8 mouse cellular contexts compared by ENCODE assay signal in the genomic region with DNA sequence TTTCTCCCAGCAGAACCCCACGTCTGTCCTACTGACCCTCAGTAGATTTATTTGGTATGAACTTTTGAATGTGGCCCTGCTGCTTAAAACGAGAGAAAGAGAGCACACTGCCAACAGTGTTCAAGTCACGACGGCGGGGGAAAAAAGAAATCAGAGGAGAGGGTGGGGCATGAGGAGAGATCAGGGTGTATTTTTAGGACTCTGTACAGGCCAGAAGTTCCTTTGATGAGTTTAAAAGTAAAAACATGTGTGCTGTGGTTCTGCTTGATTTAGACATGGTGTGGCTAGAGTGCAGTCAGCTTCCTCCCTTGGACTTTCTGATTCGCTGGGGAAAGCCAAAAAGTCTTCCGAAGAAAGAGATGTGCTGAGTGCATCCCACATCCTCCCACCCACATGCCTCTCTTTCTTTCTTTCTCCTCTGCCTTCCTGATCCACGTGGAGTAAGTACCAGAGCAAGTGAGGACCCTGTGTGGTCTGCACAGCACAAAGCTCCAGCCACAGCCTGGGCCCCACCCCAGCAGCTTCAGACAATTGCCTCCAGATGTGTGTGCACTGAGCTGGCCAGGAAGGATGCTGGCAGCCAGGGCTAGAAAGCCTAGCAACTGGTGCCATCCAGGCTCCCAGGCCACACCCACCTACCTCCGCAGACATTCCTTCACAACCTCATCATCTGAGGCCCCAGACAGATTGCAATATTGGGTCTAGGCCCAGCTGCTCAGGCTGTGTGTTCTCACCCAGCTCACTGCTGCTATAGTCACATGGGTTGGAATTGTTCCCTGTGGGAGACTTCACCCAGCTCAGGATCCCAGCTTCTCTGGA.
A peak's percentile ranks its signal among the peaks of the same experiment; 100 is the strongest.
DNase-seq lines count a peak whose midpoint lies in the region; ATAC-seq and TF ChIP-seq lines count a peak whose summit lies in the region.

No protein-coding gene starts in this region.

- H3K27me3 ChIP-seq in hindbrain, embryonic 11.5 days (ENCODE audit: control insufficient read depth, insufficient read depth, low read length) = no peaks in the 10 kb centered on the region
- no peaks in the 10 kb centered on the region for H3K27me3 ChIP-seq in hindbrain, postnatal 0 days (ENCODE audit: insufficient read depth, low read length)
- H3K27me3 ChIP-seq in embryonic facial prominence, embryonic 12.5 days = no peaks in the 10 kb centered on the region
- H3K27me3 ChIP-seq in heart, embryonic 13.5 days (replicated peaks) = peaks cover 13% of the 10 kb centered on the region
- no peaks in the 10 kb centered on the region for H3K27me3 ChIP-seq in lung, embryonic 15.5 days

- WGBS in hindbrain, embryonic 11.5 days = 51% methylated on average over 9 of the region's 9 CpGs
- WGBS in hindbrain, postnatal 0 days = 63% methylated on average over 9 of the region's 9 CpGs
- WGBS in embryonic facial prominence, embryonic 12.5 days = 20% methylated on average over 9 of the region's 9 CpGs
- WGBS in heart, embryonic 13.5 days = 48% methylated on average over 9 of the region's 9 CpGs
- 27% methylated on average over 9 of the region's 9 CpGs for WGBS in lung, embryonic 15.5 days

- H3K4me1 ChIP-seq in hindbrain, embryonic 11.5 days (replicated peaks; ENCODE audit: control insufficient read depth, insufficient read depth, low read length) = no peaks in the 10 kb centered on the region
- no peaks in the 10 kb centered on the region for H3K4me1 ChIP-seq in hindbrain, postnatal 0 days (ENCODE audit: insufficient read depth, low read length)
- peaks cover 38% of the 10 kb centered on the region for H3K4me1 ChIP-seq in embryonic facial prominence, embryonic 12.5 days
- peaks cover 25% of the 10 kb centered on the region for H3K4me1 ChIP-seq in heart, embryonic 13.5 days
- H3K4me1 ChIP-seq in lung, embryonic 15.5 days = peaks cover 7% of the 10 kb centered on the region; the same call in 1 of the 2 replicates

- no peak overlapping the region for H3K4me2 ChIP-seq in hindbrain, embryonic 11.5 days (replicated peaks; ENCODE audit: low read depth, low read length)
- no peak overlapping the region for H3K4me2 ChIP-seq in hindbrain, postnatal 0 days (ENCODE audit: low read depth, low read length)
- H3K4me2 ChIP-seq in embryonic facial prominence, embryonic 12.5 days (replicated peaks) = no peak overlapping the region
- H3K4me2 ChIP-seq in heart, embryonic 13.5 days = no peak overlapping the region
- no peak overlapping the region for H3K4me2 ChIP-seq in lung, embryonic 15.5 days

- no peak for ATAC-seq in hindbrain, embryonic 11.5 days (ENCODE audit: low FRiP score)
- no peak; the same call in 1 of the 2 replicates for ATAC-seq in hindbrain, postnatal 0 days
- ATAC-seq in embryonic facial prominence, embryonic 12.5 days (ENCODE audit: insufficient number of reproducible peaks, insufficient read depth, low FRiP score, low TSS enrichment) = peak; percentile 87
- no peak for ATAC-seq in heart, embryonic 13.5 days (ENCODE audit: extremely low read depth, insufficient number of reproducible peaks, low FRiP score, low TSS enrichment)
- ATAC-seq in lung, embryonic 15.5 days (ENCODE audit: borderline replicate concordance, extremely low read depth, low FRiP score, low TSS enrichment) = peak; percentile 82

- H3K9ac ChIP-seq in hindbrain, embryonic 11.5 days (ENCODE audit: low read depth, low read length) = no peak overlapping the region
- no peak overlapping the region for H3K9ac ChIP-seq in hindbrain, postnatal 0 days (replicated peaks; ENCODE audit: low read length)
- H3K9ac ChIP-seq in embryonic facial prominence, embryonic 12.5 days = no peak overlapping the region
- H3K9ac ChIP-seq in heart, embryonic 13.5 days = no peak overlapping the region
- no peak overlapping the region for H3K9ac ChIP-seq in lung, embryonic 15.5 days

- H3K27ac ChIP-seq in hindbrain, embryonic 11.5 days (ENCODE audit: low read depth, low read length) = no peak overlapping the region
- H3K27ac ChIP-seq in hindbrain, postnatal 0 days = no peak overlapping the region
- H3K27ac ChIP-seq in embryonic facial prominence, embryonic 12.5 days = peak overlapping the region; percentile 93
- H3K27ac ChIP-seq in heart, embryonic 13.5 days (replicated peaks) = peak overlapping the region; percentile 69
- H3K27ac ChIP-seq in lung, embryonic 15.5 days = peak overlapping the region; percentile 80

- no peaks in the 10 kb centered on the region for H3K36me3 ChIP-seq in hindbrain, embryonic 11.5 days (ENCODE audit: control insufficient read depth, insufficient read depth, low read length)
- no peaks in the 10 kb centered on the region for H3K36me3 ChIP-seq in hindbrain, postnatal 0 days (ENCODE audit: insufficient read depth, low read length)
- no peaks in the 10 kb centered on the region for H3K36me3 ChIP-seq in embryonic facial prominence, embryonic 12.5 days
- no peaks in the 10 kb centered on the region for H3K36me3 ChIP-seq in heart, embryonic 13.5 days
- H3K36me3 ChIP-seq in lung, embryonic 15.5 days = no peaks in the 10 kb centered on the region

- DNase-seq in hindbrain, embryonic 11.5 days (ENCODE audit: low spot score) = peak; percentile 41
- no peak for DNase-seq in hindbrain, postnatal 0 days (ENCODE audit: low spot score)
- no peak for DNase-seq in testis, postnatal 10 days (ENCODE audit: low spot score)
- no peak for DNase-seq in cerebellum, adult 11 months
- no peak for DNase-seq in cerebellum, postnatal 25 days

- H3K4me3 ChIP-seq in hindbrain, embryonic 11.5 days (ENCODE audit: low read depth, low read length) = no peak overlapping the region
- H3K4me3 ChIP-seq in hindbrain, postnatal 0 days (ENCODE audit: low read length) = no peak overlapping the region
- H3K4me3 ChIP-seq in embryonic facial prominence, embryonic 12.5 days = no peak overlapping the region
- no peak overlapping the region for H3K4me3 ChIP-seq in heart, embryonic 13.5 days
- H3K4me3 ChIP-seq in lung, embryonic 15.5 days = no peak overlapping the region

- TF ChIP-seq CTCF in hindbrain, postnatal 0 days (IDR thresholded peaks at IDR 0.05; ENCODE audit: low read depth) = no peak

- H3K9me3 ChIP-seq in hindbrain, embryonic 11.5 days (ENCODE audit: control insufficient read depth, low read length) = no peaks in the 10 kb centered on the region
- no peaks in the 10 kb centered on the region for H3K9me3 ChIP-seq in hindbrain, postnatal 0 days (ENCODE audit: low read length)
- H3K9me3 ChIP-seq in embryonic facial prominence, embryonic 12.5 days = no peaks in the 10 kb centered on the region; the same call in 1 of the 2 replicates
- no peaks in the 10 kb centered on the region for H3K9me3 ChIP-seq in heart, embryonic 13.5 days
- H3K9me3 ChIP-seq in lung, embryonic 15.5 days = no peaks in the 10 kb centered on the region

Comparison
In these comparisons a context has a peak if more than half of its experiments do, and no peak if none do; other contexts are left out.
1. ATAC-seq: peak in embryonic facial prominence, embryonic 12.5 days (single experiment) and lung, embryonic 15.5 days (single experiment); none in hindbrain, embryonic 11.5 days (single experiment), hindbrain, postnatal 0 days (single experiment) and heart, embryonic 13.5 days (single experiment).
2. H3K27ac ChIP-seq: peak in embryonic facial prominence, embryonic 12.5 days (single experiment), heart, embryonic 13.5 days (single experiment) and lung, embryonic 15.5 days (single experiment); none in hindbrain, embryonic 11.5 days (single experiment) and hindbrain, postnatal 0 days (single experiment).